Mouse (Mus musculus) heart, adult 2 months (tissue): ENCODE measurements around the gene Scamp1. TPM values are rescaled to one million over a fixed set of nuclear protein-coding genes. Genes with fewer than 3 reads are reported as not detected.

Experiments used
- DNase-seq, 2 experiments: peaks; one replicate each; pipeline ENCODE4 v3.0.0; 2021
- H3K27ac ChIP-seq: fragments of 200-600 bp; 2 replicates; pipeline ENCODE4 v1.8.1; 2022
- H3K27me3 ChIP-seq: fragments of 200-500 bp; 2 replicates; pipeline ENCODE4 v1.6.1; 2012; ENCODE audit warnings: mild to moderate bottlenecking, low read length, inconsistent platforms, mixed read lengths; ENCODE audit not compliant: control insufficient read depth, insufficient read depth
- H3K36me3 ChIP-seq: fragments of 200-500 bp; 2 replicates; pipeline ENCODE4 v1.6.1; 2012; ENCODE audit warnings: low read length, inconsistent platforms; ENCODE audit not compliant: control insufficient read depth, insufficient read depth
- H3K4me1 ChIP-seq: fragments of 200-500 bp; 2 replicates; pipeline ENCODE4 v1.6.1; 2011; ENCODE audit warnings: low read length; ENCODE audit not compliant: control insufficient read depth, insufficient read depth
- H3K4me3 ChIP-seq: fragments of 200-600 bp; 2 replicates; pipeline ENCODE4 v1.8.1; 2022
- H3K79me2 ChIP-seq: fragments of 200-500 bp; replicated peaks from 2 replicates; pipeline ENCODE4 v1.6.1; 2012; ENCODE audit warnings: mild to moderate bottlenecking, inconsistent platforms, low read length, moderate library complexity, mixed read lengths; ENCODE audit not compliant: control insufficient read depth, insufficient read depth
- H3K9ac ChIP-seq: fragments of 200-500 bp; 2 replicates; pipeline ENCODE4 v1.6.1; 2012; ENCODE audit warnings: low read depth, mild to moderate bottlenecking, control low read depth, inconsistent platforms, low read length, mixed read lengths
- CTCF ChIP-seq: fragments of 200-600 bp; IDR thresholded peaks from 2 replicates; pipeline ENCODE4 v1.8.1; 2022; ENCODE audit warnings: antibody characterized with exemption, mild to moderate bottlenecking, moderate library complexity
- EP300 ChIP-seq: fragments of 200-500 bp; IDR thresholded peaks from 2 replicates; pipeline ENCODE4 v1.6.1; 2011; ENCODE audit warnings: low read depth, low read length, control low read depth; ENCODE audit not compliant: insufficient read depth
- POLR2A ChIP-seq: fragments of 200-500 bp; IDR thresholded peaks from 2 replicates; pipeline ENCODE4 v1.6.1; 2011; ENCODE audit warnings: mild to moderate bottlenecking, low read depth, low read length, control low read depth; ENCODE audit not compliant: insufficient read depth
- WGBS: fragments of 180-500 bp; shearing (Covaris S2); methylation state at CpG from one replicate; pipeline ENCODE4 v1.1.7; 2018; 5-methylcytosine and 5-hydroxymethylcytosine counted together
- intact Hi-C: fragments of 180-260 bp; cut with DNase I; formaldehyde crosslinking; loops from one replicate; pipeline ENCODE4 v1.15.1; 2025
- polyA plus RNA-seq: library from polyadenylated mRNA; depleted of rRNA; stranded (reverse); fragments of >200 nt; gene quantifications from 2 replicates; pipeline ENCODE4 v1.2.3, GENCODE M21; 2012
- total RNA-seq, 2 experiments: library from RNA; stranded (reverse); gene quantifications; 2 replicates each; pipeline ENCODE4 v1.2.3; 2021

Scamp1 gene
- total and polyA plus RNA-seq, 3 experiments = 12.5 to 33.3 (median 32.3) TPM

DNA sequence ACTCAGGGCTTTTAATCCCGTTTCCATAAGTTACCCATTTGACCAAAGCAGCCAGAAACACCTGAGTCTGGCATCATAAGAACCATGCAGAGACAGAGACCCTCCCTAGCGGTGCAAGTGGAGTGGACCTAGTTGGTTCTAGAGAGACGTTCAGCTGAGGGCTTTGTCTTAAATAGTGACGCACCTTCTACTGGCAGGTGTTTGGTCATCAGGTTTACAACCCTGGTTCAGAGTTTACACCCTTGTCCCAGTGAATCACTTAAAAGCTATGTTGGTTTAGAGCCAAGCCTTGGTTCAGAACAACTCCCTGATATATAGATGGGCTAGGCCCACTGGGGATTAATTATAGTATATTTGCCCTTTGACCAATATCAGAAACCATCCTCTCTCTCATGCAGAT, 92.4 kb downstream of the Scamp1 start:
- H3K4me3 ChIP-seq = no peak overlapping the region
- no peak for DNase-seq
- no peaks in the 10 kb centered on the region; the same call in 1 of the 2 replicates for H3K4me1 ChIP-seq
- no peaks in the 10 kb centered on the region for H3K36me3 ChIP-seq
- 91% methylated on average over 4 of the region's 4 CpGs for WGBS
- intact Hi-C loops = no loop called here
- H3K9ac ChIP-seq = no peak overlapping the region
- TF ChIP-seq EP300 (no peak), CTCF (no peak), POLR2A (no peak)
- H3K27me3 ChIP-seq = no peaks in the 10 kb centered on the region
- no peaks in the 10 kb centered on the region for H3K79me2 ChIP-seq
- no peak overlapping the region for H3K27ac ChIP-seq

DNA sequence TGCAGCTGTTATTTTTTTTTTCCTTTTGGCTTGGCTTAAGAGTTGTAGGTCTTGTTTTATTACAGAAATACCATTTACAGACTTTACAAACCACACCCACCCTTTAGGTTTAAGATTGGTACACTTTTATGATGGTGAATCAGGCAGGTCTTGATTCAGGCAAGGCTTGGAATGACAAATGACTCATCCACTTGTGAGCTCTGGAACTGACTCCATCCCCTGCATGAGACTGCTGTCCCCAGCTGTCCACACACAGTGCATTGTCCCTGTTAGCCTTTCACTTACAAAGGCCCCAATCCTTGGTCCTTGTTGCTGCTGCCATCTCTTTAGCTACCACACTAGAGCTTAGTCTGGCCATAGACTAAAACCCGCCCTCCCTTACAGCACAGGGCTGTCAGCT, 95.3 kb downstream of the Scamp1 start:
- H3K9ac ChIP-seq = no peak overlapping the region
- no peaks in the 10 kb centered on the region for H3K79me2 ChIP-seq
- 100% methylated on average over 1 of the region's 1 CpGs for WGBS
- no peaks in the 10 kb centered on the region for H3K27me3 ChIP-seq
- no peak overlapping the region for H3K4me3 ChIP-seq
- H3K36me3 ChIP-seq = no peaks in the 10 kb centered on the region
- intact Hi-C loops = no loop called here
- H3K4me1 ChIP-seq = no peaks in the 10 kb centered on the region; the same call in 1 of the 2 replicates
- DNase-seq = no peak
- H3K27ac ChIP-seq = no peak overlapping the region
- TF ChIP-seq CTCF (no peak), EP300 (no peak), POLR2A (no peak)

DNA sequence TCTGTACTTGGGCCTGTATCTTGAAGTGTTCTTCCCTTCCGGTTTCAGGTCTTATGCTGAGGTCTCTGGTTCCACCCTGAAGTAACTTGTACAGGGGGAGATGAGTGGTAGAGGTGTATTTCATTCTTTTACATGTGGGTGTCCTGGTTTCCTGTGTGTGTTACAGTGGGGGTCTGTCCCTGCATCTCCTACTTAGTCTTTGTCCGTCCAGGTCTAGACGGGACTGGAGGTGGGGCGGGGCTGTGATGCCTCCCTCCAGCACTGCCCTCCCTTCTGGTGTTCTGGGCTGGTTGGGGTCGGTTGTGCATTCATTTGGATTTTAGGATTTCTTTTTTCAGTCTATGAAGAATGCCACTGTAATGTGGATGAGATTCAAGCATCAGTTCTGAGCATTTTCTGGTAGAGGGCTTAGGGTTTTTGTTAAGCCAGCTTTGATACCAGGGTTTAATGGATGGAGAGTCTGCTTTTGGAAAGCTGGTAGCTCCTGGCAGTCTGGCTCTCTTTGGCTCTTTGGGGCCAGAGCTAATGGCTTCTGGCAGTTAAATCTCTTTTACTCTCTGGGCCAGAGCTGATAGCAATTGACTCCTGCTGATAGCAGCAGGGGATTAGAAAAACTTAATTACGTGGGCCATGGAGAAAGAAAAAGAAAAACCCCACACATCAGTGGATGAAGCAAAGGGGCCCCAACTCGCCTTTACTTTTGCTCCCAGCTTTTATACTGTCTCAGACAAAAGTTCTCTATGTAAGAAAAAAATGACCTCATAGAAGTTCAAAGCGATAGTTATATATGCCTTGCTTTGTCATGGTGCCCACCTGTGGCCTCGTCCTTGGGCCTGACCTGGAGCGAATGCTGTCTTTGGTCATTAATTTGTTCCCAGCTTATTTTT, 97.2 kb downstream of the Scamp1 start:
- no peak for DNase-seq
- TF ChIP-seq CTCF = no peak
- no peak for TF ChIP-seq POLR2A
- TF ChIP-seq EP300 = no peak

DNA sequence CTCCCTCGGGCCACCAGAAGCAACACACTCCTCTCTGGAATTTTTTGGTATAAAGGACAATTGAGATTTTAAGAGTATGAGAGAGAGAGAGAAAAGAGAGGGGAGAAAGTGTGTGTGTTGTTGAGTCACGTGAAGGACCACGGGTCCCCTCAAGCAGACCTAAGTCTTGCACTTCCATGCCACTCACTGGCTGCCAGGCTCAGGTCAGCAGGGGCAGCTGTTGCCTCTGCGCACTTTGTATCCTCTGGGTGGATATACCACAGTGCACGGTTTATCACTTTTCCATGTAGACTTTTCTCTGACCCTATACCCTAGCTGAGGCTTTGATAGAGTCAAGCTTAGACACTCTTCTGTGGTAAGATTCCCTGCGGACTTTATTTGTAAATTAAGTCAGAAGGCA, 100.0 kb downstream of the Scamp1 start:
- Histone ChIP-seq H3K9ac (no peak overlapping the region), H3K4me1 (peaks cover 3% of the 10 kb centered on the region), H3K27ac (no peak overlapping the region), H3K36me3 (no peaks in the 10 kb centered on the region), H3K4me3 (no peak overlapping the region), H3K79me2 (no peaks in the 10 kb centered on the region), H3K27me3 (no peaks in the 10 kb centered on the region)
- TF ChIP-seq EP300 (no peak), CTCF (no peak), POLR2A (no peak)
- intact Hi-C loops = loop anchor here (10.0 kb wide), 1 partner anchor 1291 kb away; no protein-coding TSS in a partner anchor
- DNase-seq = no peak
- 81% methylated on average over 6 of the region's 6 CpGs for WGBS

More for the DNA sequence above, 97.2 kb downstream of the Scamp1 start:
- H3K27ac ChIP-seq = no peak overlapping the region
- 82% methylated on average over 10 of the region's 10 CpGs for WGBS
- intact Hi-C loops = loop anchor here (10.0 kb wide), 1 partner anchor 1294 kb away; no protein-coding TSS in a partner anchor
- H3K36me3 ChIP-seq = no peaks in the 10 kb centered on the region
- no peak overlapping the region for H3K9ac ChIP-seq
- H3K4me1 ChIP-seq = peaks cover 3% of the 10 kb centered on the region
- no peak overlapping the region for H3K4me3 ChIP-seq
- H3K27me3 ChIP-seq = no peaks in the 10 kb centered on the region
- H3K79me2 ChIP-seq = no peaks in the 10 kb centered on the region

DNA sequence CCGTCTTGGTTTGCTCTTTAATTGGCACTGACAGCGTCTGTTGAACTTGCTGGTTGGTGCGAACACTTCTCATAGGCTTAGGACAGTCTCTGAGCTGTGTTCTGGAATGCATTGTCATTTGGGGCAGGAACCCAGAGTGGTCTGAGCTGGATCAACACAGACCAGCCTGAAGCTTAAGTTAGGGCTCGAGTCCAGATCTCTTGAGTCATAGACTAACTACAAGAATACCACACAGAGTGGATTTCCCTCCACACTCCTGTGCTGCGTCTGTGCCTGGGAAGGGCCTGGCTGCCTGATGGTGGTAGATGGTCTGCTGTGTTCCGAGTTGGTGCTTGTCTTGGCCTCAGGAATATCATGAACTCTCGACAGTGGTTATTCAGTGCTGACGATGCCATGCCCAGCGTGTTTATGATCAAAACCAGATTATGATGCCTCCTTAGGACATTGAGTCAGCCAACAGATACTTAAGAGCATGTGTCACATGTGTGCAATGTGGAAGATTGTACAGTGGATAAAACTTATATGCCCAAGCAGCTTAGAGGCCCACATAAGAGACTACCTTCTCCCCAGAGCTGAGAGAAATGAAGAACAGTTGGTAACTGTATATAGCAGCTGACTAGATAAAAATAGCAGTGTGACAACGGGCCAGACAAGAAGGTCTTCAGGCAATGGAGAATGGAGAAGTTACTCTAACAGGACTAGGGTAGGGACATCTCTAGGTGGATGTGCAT, 100.8 kb downstream of the Scamp1 start:
- no peak overlapping the region for H3K9ac ChIP-seq
- H3K36me3 ChIP-seq = no peaks in the 10 kb centered on the region
- DNase-seq = no peak
- H3K4me1 ChIP-seq = peaks cover 3% of the 10 kb centered on the region
- no peaks in the 10 kb centered on the region for H3K79me2 ChIP-seq
- 75% methylated on average over 10 of the region's 10 CpGs for WGBS
- intact Hi-C loops = loop anchor here (10.0 kb wide), 1 partner anchor 1290 kb away; no protein-coding TSS in a partner anchor
- H3K4me3 ChIP-seq = no peak overlapping the region
- no peaks in the 10 kb centered on the region for H3K27me3 ChIP-seq
- no peak overlapping the region for H3K27ac ChIP-seq
- TF ChIP-seq POLR2A (no peak), EP300 (no peak), CTCF (no peak)
